In genomic region chr3:100161665-100162314, GRCm38 (mm10) we compare ENCODE assay signal across 8 mouse cellular contexts. TPM values are rescaled to one million over a fixed set of nuclear protein-coding genes. Genes with fewer than 3 reads are reported as not detected.
DNase-seq lines count a peak whose midpoint lies in the region; ATAC-seq lines count a peak whose summit lies in the region.

No protein-coding gene starts in this region.

- no peak; the same call in 1 of the 2 replicates for ATAC-seq in kidney, embryonic 16.5 days (ENCODE audit: low FRiP score, low TSS enrichment)
- no peak; the same call in 1 of the 2 replicates for ATAC-seq in hindbrain, embryonic 16.5 days

- H3K4me2 ChIP-seq in kidney, embryonic 16.5 days (replicated peaks; ENCODE audit: low read depth, low read length), result peak overlapping the region; percentile 73
- peak overlapping the region; percentile 88 for H3K4me2 ChIP-seq in hindbrain, embryonic 16.5 days (ENCODE audit: low read length)

- H3K36me3 ChIP-seq in kidney, embryonic 16.5 days (ENCODE audit: insufficient read depth, low read length), result peaks cover 16% of the 10 kb centered on the region
- peaks cover 16% of the 10 kb centered on the region for H3K36me3 ChIP-seq in hindbrain, embryonic 16.5 days (ENCODE audit: control insufficient read depth, insufficient read depth, low read length)

- no peaks in the 10 kb centered on the region for H3K9me3 ChIP-seq in kidney, embryonic 16.5 days (ENCODE audit: low read length)
- no peaks in the 10 kb centered on the region for H3K9me3 ChIP-seq in hindbrain, embryonic 16.5 days (ENCODE audit: control insufficient read depth, low read length)

- no peak for DNase-seq in kidney, adult 11 months
- peak; percentile 2 for DNase-seq in brain, embryonic 18.5 days (ENCODE audit: low read depth, low spot score)
- DNase-seq in neural tube, embryonic 10.5 days (ENCODE audit: extremely low spot score, low spot score), result peak; percentile 14
- no peak for DNase-seq in adrenal gland, postnatal 36 days
- DNase-seq in spleen, postnatal 10 days (ENCODE audit: low spot score in 2 of 2), result no peak
- no peak for DNase-seq in adrenal gland, postnatal 14 days

- peak overlapping the region; percentile 31; the same call in 1 of the 2 replicates for H3K27ac ChIP-seq in kidney, embryonic 16.5 days (ENCODE audit: low read length)
- H3K27ac ChIP-seq in hindbrain, embryonic 16.5 days (ENCODE audit: low read depth, low read length), result peak overlapping the region; percentile 58; the same call in 1 of the 2 replicates

- H3K4me3 ChIP-seq in kidney, embryonic 16.5 days (ENCODE audit: low read length), result peak overlapping the region; percentile 93
- H3K4me3 ChIP-seq in hindbrain, embryonic 16.5 days (ENCODE audit: low read length), result peak overlapping the region; percentile 86

- H3K27me3 ChIP-seq in kidney, embryonic 16.5 days (ENCODE audit: insufficient read depth, low read length), result no peaks in the 10 kb centered on the region
- no peaks in the 10 kb centered on the region for H3K27me3 ChIP-seq in hindbrain, embryonic 16.5 days (replicated peaks; ENCODE audit: control insufficient read depth, insufficient read depth, low read length)

- H3K4me1 ChIP-seq in kidney, embryonic 16.5 days (ENCODE audit: insufficient read depth, low read length), result peaks cover 9% of the 10 kb centered on the region
- H3K4me1 ChIP-seq in hindbrain, embryonic 16.5 days (ENCODE audit: control insufficient read depth, insufficient read depth, low read depth, low read length), result peaks cover 19% of the 10 kb centered on the region

- WGBS in kidney, embryonic 16.5 days, result 1% methylated on average over 35 of the region's 35 CpGs
- under 1% methylated on average over 35 of the region's 35 CpGs for WGBS in hindbrain, embryonic 16.5 days

- peak overlapping the region; percentile 86 for H3K9ac ChIP-seq in kidney, embryonic 16.5 days (replicated peaks; ENCODE audit: low read length)
- H3K9ac ChIP-seq in hindbrain, embryonic 16.5 days (ENCODE audit: low read depth, low read length), result peak overlapping the region; percentile 80

RNA-seq across cellular contexts. Expression of gene Gdap2, which starts 0.4 kb away (rescaled TPM):
- 26.1 and 31.2 TPM in 2 replicates for polyA plus RNA-seq in kidney, embryonic 16.5 days (2015; fragmentation: Nextera tagmentation; extraction: Ambion mirVana)
- 39.5 and 39.8 TPM in 2 replicates for polyA plus RNA-seq in hindbrain, embryonic 16.5 days (2015; fragmentation: Nextera tagmentation; extraction: Ambion mirVana)
- 10 to 100 TPM; 18.0 to 20.8 TPM for total RNA-seq in adrenal gland, postnatal 36 days (2021)
- total RNA-seq in adrenal gland, postnatal 14 days (2021), result 19.2 and 24.9 TPM in 2 replicates

RNA-seq across cellular contexts. Expression of gene Wdr3, which starts 0.4 kb away (rescaled TPM):
- polyA plus RNA-seq in kidney, embryonic 16.5 days (2015; fragmentation: Nextera tagmentation; extraction: Ambion mirVana), result 53.7 and 55.2 TPM in 2 replicates
- polyA plus RNA-seq in hindbrain, embryonic 16.5 days (2015; fragmentation: Nextera tagmentation; extraction: Ambion mirVana), result 29.2 and 31.6 TPM in 2 replicates
- 10 to 100 TPM; 30.6 to 35.0 TPM for total RNA-seq in adrenal gland, postnatal 36 days (2021)
- 23.0 and 23.9 TPM in 2 replicates for total RNA-seq in adrenal gland, postnatal 14 days (2021)

Comparison
In these comparisons a context has a peak if more than half of its experiments do, and no peak if none do; other contexts are left out.
1. DNase-seq: peak in brain, embryonic 18.5 days (single experiment) and neural tube, embryonic 10.5 days (single experiment); none in kidney, adult 11 months (single experiment), adrenal gland, postnatal 36 days (0 of 2), spleen, postnatal 10 days (0 of 2) and adrenal gland, postnatal 14 days (single experiment).